Mouse (Mus musculus) ES-Bruce4 (cell line): Measurements from ENCODE around the gene Spp2.

Experiments used
- CTCF ChIP-seq: IDR thresholded peaks from one replicate; pipeline ENCODE4 v1.8.1; 2011; ENCODE audit warnings: low read depth, low read length
- EP300 ChIP-seq: IDR thresholded peaks from 2 replicates; pipeline ENCODE4 v1.6.1; 2011; ENCODE audit warnings: low read depth, low read length; ENCODE audit not compliant: insufficient read depth
- POLR2A ChIP-seq: IDR thresholded peaks from one replicate; pipeline ENCODE4 v1.8.1; 2011; ENCODE audit warnings: low read length; ENCODE audit not compliant: insufficient read depth

DNA sequence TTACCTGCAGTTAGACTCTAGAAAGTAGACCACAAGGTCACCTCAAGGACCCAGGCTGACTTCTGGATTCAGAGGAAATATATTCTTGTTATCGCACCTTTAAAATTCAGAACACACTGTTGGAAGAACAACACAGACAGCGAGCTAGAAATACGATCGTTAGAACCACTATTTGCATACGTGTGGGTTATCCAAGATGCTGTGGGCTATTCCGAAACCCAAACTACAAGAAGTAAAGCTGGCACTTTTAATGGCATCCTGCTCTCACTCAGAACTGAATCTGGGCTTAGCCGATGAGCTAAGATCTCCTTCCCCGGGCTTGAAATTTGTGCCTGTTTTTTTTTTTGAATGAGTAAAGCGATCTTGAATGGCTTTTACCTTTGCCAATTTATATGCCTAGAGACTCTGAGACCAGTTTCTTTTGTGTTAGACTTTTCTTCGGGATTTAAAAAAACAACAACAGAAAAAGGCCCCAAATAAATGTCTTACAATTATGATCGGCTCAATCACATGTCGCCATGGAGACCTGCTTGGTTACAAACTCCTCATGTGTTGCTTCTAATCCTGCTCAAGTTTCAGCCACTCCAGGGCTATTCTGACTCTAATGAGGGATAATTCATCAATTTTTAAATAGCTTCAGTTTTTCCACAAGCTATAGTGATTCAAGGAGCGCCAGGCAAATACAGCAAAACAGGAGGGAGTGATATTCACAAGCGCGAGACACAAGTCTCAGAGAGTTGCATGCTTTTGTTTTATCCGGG, 39.7 kb downstream of the Spp2 start:
- no peak for TF ChIP-seq CTCF
- TF ChIP-seq EP300, result no peak
- TF ChIP-seq POLR2A, result no peak
